Mouse (Mus musculus) heart, embryonic 16.5 days (tissue): ENCODE data around the gene Fam205a1. TPM values are rescaled to one million over a fixed set of nuclear protein-coding genes. Genes with fewer than 3 reads are reported as not detected.
"Not testable (repeated sequence)": the region's sequence is repeated elsewhere in the genome, so short reads cannot be mapped to it uniquely, and the experiment has no call there.

Source experiments
- ATAC-seq: fragments of 200-750 bp; cut with Nextera tagmentation; replicated peaks from 2 replicates; pipeline ENCODE4 v1.8.0; 2017; ENCODE audit warnings: moderate number of reproducible peaks; ENCODE audit not compliant: insufficient read depth, low FRiP score; ENCODE audit errors: extremely low read depth
- H3K27ac ChIP-seq: fragments of 300-500 bp; sonication (generic); 2 replicates; pipeline ENCODE4 v1.5.1; 2014; ENCODE audit warnings: mild to moderate bottlenecking, low read length, control low read depth, moderate library complexity
- H3K27me3 ChIP-seq: fragments of 300-500 bp; sonication (generic); 2 replicates; pipeline ENCODE4 v1.6.1; 2014; ENCODE audit warnings: low read length, mixed read lengths; ENCODE audit not compliant: control insufficient read depth, insufficient read depth
- H3K36me3 ChIP-seq: fragments of 300-500 bp; sonication (generic); 2 replicates; pipeline ENCODE4 v1.6.1; 2014; ENCODE audit not compliant: control insufficient read depth, insufficient read depth
- H3K4me1 ChIP-seq: fragments of 300-500 bp; sonication (generic); 2 replicates; pipeline ENCODE4 v1.6.1; 2014; ENCODE audit warnings: low read length, mixed read lengths; ENCODE audit not compliant: control insufficient read depth, insufficient read depth
- H3K4me2 ChIP-seq: fragments of 300-500 bp; sonication (generic); 2 replicates; pipeline ENCODE4 v1.6.1; 2014; ENCODE audit warnings: low read depth, mild to moderate bottlenecking, control low read depth, low read length
- H3K4me3 ChIP-seq: fragments of 300-500 bp; sonication (generic); 2 replicates; pipeline ENCODE4 v1.5.1; 2014; ENCODE audit warnings: mild to moderate bottlenecking, control low read depth, low read length
- H3K9ac ChIP-seq: fragments of 300-500 bp; sonication (generic); 2 replicates; pipeline ENCODE4 v1.6.1; 2014; ENCODE audit warnings: low read length, control low read depth
- H3K9me3 ChIP-seq: fragments of 300-500 bp; sonication (generic); replicated peaks from 2 replicates; pipeline ENCODE4 v1.6.1; 2016; ENCODE audit warnings: low read length; ENCODE audit not compliant: control insufficient read depth
- WGBS: fragments of 180-500 bp; shearing (Covaris S2); extraction: QIAGEN DNeasy Blood & Tissue Kit; methylation state at CpG from one replicate; pipeline ENCODE4 v1.1.7; 2014; 5-methylcytosine and 5-hydroxymethylcytosine counted together
- polyA plus RNA-seq: library from polyadenylated mRNA; unstranded; fragments of >200 nt; fragmentation: Nextera tagmentation; extraction: Ambion mirVana; gene quantifications from 2 replicates; pipeline ENCODE4 v1.2.1, GENCODE M21; 2015

Gene Fam205a1
- polyA plus RNA-seq, 1 experiment from 2014 or later = not detected

DNA sequence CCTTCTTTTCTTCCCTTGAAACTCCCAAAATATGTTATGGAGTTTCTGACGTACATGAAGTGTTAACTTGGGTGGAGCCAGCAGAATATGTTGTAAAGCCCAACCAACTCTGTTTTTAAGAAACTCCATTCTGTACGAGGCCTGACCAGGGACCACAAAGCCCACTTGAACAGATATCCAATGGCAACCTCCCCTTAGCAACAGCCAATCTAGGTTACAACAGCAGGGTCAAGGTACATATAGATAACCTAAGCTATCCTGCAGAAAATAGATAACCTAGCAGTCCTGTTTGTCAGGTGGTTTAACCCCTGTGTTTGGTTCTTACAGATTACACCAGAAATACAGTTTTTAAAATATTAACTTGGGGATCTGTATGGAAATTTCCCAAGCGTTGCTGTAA, 13.7 kb upstream of the Fam205a1 start:
- ATAC-seq = no peak
- Histone ChIP-seq H3K27ac (no peak overlapping the region), H3K4me3 (no peak overlapping the region), H3K27me3 (no peaks in the 10 kb centered on the region), H3K4me1 (no peaks in the 10 kb centered on the region), H3K9ac (no peak overlapping the region), H3K9me3 (no peaks in the 10 kb centered on the region), H3K36me3 (no peaks in the 10 kb centered on the region), H3K4me2 (no peak overlapping the region)
- WGBS = 50% methylated on average over 3 of the region's 3 CpGs

DNA sequence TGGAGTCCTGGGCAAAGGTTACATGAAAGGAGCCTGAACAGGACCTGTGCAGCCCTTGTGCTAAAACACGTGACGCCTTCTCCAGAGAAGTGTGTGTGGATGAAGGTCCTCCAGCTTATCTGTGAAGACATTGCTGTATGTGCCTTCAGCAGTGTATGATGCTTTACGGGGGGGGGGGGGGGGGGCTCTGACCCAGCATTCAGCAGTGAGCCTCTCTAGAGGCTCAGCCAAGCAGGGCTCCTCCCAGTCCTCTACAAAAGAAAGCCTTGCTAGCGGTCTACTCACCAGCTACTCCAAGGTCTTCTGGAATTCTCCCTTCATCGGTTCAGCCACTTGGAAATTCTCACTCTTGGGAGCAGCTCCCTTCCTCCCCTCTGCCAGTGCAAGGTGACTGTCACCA, 9.8 kb upstream of the Fam205a1 start:
- not testable (repeated sequence) for ATAC-seq, H3K4me2 ChIP-seq, H3K27ac ChIP-seq, H3K27me3 ChIP-seq, H3K4me1 ChIP-seq, H3K9ac ChIP-seq, H3K4me3 ChIP-seq, H3K9me3 ChIP-seq, H3K36me3 ChIP-seq
- WGBS = 76% methylated on average over 5 of the region's 5 CpGs

DNA sequence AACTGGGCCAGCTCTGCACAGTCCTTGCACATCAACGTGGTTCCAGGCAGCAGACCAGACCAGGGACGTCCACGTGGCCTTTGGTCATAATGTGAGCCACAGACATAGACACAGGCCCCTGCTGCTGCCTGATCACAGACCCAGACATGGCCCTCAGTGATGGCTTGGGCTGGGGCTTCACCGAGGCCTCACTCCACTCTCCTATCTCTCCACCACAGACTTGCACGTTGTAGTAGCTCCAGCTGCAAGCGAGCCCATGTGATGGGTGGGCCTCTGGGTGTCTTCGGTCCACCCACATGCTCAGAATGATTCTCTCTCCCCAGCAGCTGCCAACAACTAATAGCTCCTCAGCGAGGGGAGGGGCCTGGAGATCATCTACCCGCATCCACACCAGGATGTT, 6.8 kb upstream of the Fam205a1 start:
- not testable (repeated sequence) for H3K9ac ChIP-seq, H3K36me3 ChIP-seq, H3K4me1 ChIP-seq, H3K27ac ChIP-seq, H3K4me3 ChIP-seq, H3K27me3 ChIP-seq, H3K9me3 ChIP-seq, H3K4me2 ChIP-seq, ATAC-seq
- WGBS = 69% methylated on average over 9 of the region's 9 CpGs

DNA sequence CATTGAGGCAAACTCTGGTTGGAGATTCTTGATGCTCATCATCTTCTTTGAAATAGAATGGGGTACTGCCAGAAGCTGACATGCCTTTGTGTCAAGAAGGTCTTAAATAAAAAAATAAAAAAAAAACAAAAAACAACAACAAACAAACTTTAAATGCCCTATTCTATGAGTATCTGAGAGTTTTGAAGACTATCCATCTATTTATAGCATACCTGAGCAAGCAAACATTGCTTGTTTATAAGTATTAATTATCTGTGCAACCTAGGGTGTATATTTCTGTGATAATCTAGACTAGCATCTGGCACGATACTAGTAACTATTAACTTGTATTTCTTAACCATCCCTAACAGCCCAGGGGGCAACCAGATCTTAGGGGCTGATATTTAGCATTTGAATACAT, 3.0 kb upstream of the Fam205a1 start, which contains the start of gene Gm12394:
Gm12394 (minus strand) TSS at position 101 of the 400 bp plus-strand sequence.
- not testable (repeated sequence) for H3K4me3 ChIP-seq, H3K27ac ChIP-seq, H3K36me3 ChIP-seq, H3K27me3 ChIP-seq, H3K4me2 ChIP-seq, H3K9ac ChIP-seq, H3K9me3 ChIP-seq, H3K4me1 ChIP-seq, ATAC-seq
- 58% methylated on average over 1 of the region's 1 CpGs for whole genome bisulfite sequencing

Other genes starting within 250 kb of the Fam205a1 start
- not detected in 2 replicates for gene Gm10591, start 241.7 kb downstream of the Fam205a1 start, polyA plus RNA-seq
- 0.25 and 0.92 TPM in 2 replicates for gene Gm2564, start 224.2 kb downstream of the Fam205a1 start, polyA plus RNA-seq
- not detected in 2 replicates for gene Ccl27b, start 198.6 kb downstream of the Fam205a1 start, polyA plus RNA-seq
- 0.12 TPM in 1 of 2 replicates, not detected in the other for gene Il11ra2, start 192.0 kb downstream of the Fam205a1 start, polyA plus RNA-seq
- gene 4930578G10Rik, start 118.3 kb downstream of the Fam205a1 start, polyA plus RNA-seq = not detected in 2 replicates
- 0.59 and 1.1 TPM in 2 replicates for gene Ccl19, start 97.3 kb downstream of the Fam205a1 start, polyA plus RNA-seq
- gene Ccl21a, start 79.9 kb downstream of the Fam205a1 start, polyA plus RNA-seq = 51.2 and 59.1 TPM in 2 replicates
- gene Gm12394, start 2.9 kb upstream of the Fam205a1 start, polyA plus RNA-seq = 0.04 TPM in 1 of 2 replicates, not detected in the other
- gene Fam205c, start 20.3 kb upstream of the Fam205a1 start, polyA plus RNA-seq = 0.13 and 0.34 TPM in 2 replicates
- gene Phf24, start 62.8 kb upstream of the Fam205a1 start, polyA plus RNA-seq = 4.8 and 5.8 TPM in 2 replicates
- 16.9 and 17.2 TPM in 2 replicates for gene Dnajb5, start 95.9 kb upstream of the Fam205a1 start, polyA plus RNA-seq
- gene 1700022I11Rik, start 115.7 kb upstream of the Fam205a1 start, polyA plus RNA-seq = 0.47 and 1.4 TPM in 2 replicates
- 457 and 488 TPM in 2 replicates for gene Vcp, start 146.6 kb upstream of the Fam205a1 start, polyA plus RNA-seq
- gene Fancg, start 156.6 kb upstream of the Fam205a1 start, polyA plus RNA-seq = 12.9 and 13.0 TPM in 2 replicates
- gene Pigo, start 171.9 kb upstream of the Fam205a1 start, polyA plus RNA-seq = 15.8 and 17.8 TPM in 2 replicates
- gene Stoml2, start 177.8 kb upstream of the Fam205a1 start, polyA plus RNA-seq = 222 and 234 TPM in 2 replicates
- gene Fam214b, start 192.3 kb upstream of the Fam205a1 start, polyA plus RNA-seq = 14.3 and 15.4 TPM in 2 replicates
- gene Unc13b, start 205.1 kb upstream of the Fam205a1 start, polyA plus RNA-seq = 9.1 and 11.3 TPM in 2 replicates